Mouse (Mus musculus) olfactory bulb, adult 2 months (tissue): ENCODE results near the gene Nagk. TPM values are rescaled to one million over a fixed set of nuclear protein-coding genes. Genes with fewer than 3 reads are reported as not detected.

Experiments used
- H3K27ac ChIP-seq: fragments of 200-500 bp; 2 replicates; pipeline ENCODE4 v1.5.1; 2012; ENCODE audit warnings: low read depth, low read length; ENCODE audit not compliant: insufficient read depth
- H3K4me1 ChIP-seq: fragments of 200-500 bp; 2 replicates; pipeline ENCODE4 v1.6.1; 2012; ENCODE audit warnings: low read length; ENCODE audit not compliant: control insufficient read depth, insufficient read depth
- H3K4me3 ChIP-seq: fragments of 200-500 bp; 2 replicates; pipeline ENCODE4 v1.5.1; 2012; ENCODE audit warnings: mild to moderate bottlenecking, low read depth, low read length, moderate library complexity; ENCODE audit not compliant: insufficient read depth
- CTCF ChIP-seq: fragments of 200-500 bp; IDR thresholded peaks from 2 replicates; pipeline ENCODE4 v1.5.1; 2012; ENCODE audit warnings: low read depth, mild to moderate bottlenecking, low read length, moderate library complexity; ENCODE audit not compliant: insufficient read depth
- POLR2A ChIP-seq: fragments of 200-500 bp; IDR thresholded peaks from 2 replicates; pipeline ENCODE4 v1.6.1; 2012; ENCODE audit warnings: mild to moderate bottlenecking, low read depth, low read length, moderate library complexity; ENCODE audit not compliant: insufficient read depth
- WGBS: fragments of 180-500 bp; shearing (Covaris S2); methylation state at CpG from one replicate; pipeline ENCODE4 v1.1.7; 2018; 5-methylcytosine and 5-hydroxymethylcytosine counted together
- polyA plus RNA-seq: library from polyadenylated mRNA; stranded (reverse); fragments of >200 nt; gene quantifications from 2 replicates; pipeline ENCODE4 v1.2.4, GENCODE M21; 2012; ENCODE audit warnings: low replicate concordance; ENCODE audit not compliant: missing spikeins, insufficient read depth, insufficient read length

Gene Nagk
- polyA plus RNA-seq, 1 experiment, result not detected

DNA sequence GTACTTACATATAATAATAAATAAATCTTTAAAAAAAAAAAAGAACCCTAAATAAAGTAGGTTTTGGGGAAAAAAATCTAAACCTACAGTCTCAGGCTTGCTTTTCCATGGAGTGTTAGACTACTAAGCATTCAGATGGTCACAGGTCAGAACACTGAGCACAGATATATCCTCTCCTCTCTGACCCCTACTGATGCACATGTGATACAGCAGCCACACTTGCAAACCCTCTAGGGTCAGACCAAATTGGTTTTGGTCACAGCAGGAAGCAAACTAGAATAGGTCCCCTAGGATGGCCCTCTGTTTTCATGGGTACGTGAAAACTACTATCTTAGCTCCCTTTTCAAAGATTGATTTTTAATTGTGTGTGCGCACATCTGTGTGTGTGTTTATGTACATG lies 42.0 kb downstream of the Nagk start:
- no peak overlapping the region for H3K4me3 ChIP-seq
- no peaks in the 10 kb centered on the region for H3K4me1 ChIP-seq
- TF ChIP-seq CTCF (no peak), POLR2A (no peak)
- WGBS, result 94% methylated on average over 2 of the region's 2 CpGs
- no peak overlapping the region for H3K27ac ChIP-seq

DNA sequence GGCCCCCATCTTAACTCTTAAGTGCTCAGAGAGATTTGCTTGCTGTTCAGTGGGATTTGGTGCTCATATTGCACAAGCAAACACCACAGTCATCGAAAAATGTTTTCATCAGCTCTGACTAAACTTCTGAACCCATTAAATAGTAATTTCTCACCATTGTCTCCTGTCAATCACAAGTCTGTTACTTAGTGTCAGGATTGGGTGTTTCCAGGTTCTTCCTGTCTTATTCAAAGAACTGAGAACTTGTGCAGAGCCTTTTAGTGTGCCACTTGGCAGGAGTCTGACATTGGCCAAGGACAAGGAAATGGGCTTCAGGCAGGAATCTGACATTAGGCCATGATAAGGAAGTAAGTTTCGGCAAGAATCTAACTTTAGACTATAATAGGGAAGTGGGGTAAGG lies 43.3 kb downstream of the Nagk start:
- H3K4me3 ChIP-seq, result no peak overlapping the region
- 84% methylated on average over 2 of the region's 2 CpGs for WGBS
- H3K4me1 ChIP-seq, result no peaks in the 10 kb centered on the region
- H3K27ac ChIP-seq, result no peak overlapping the region
- TF ChIP-seq CTCF, result no peak
- no peak for TF ChIP-seq POLR2A

DNA sequence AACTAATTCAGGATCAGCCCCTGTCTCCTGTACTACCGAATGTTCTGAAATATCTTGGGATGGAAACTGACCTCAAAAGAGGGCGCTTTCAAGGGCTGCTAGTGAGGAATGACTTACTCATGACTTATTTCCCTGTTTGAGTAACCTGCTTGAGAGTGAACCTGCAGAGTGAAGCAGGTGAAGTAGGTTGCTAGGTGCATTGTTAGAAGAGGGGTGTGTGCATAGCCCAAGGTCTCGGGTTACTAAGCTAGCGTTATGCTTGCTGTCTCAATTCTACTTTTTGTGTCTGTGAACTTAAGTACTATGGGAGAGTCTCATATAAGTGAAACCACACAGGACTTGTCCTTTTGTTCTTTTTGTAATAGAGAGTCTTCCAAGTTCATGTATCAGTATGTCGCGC lies 45.3 kb downstream of the Nagk start:
- no peak for TF ChIP-seq POLR2A
- TF ChIP-seq CTCF, result no peak
- Histone ChIP-seq H3K4me1 (no peaks in the 10 kb centered on the region), H3K4me3 (no peak overlapping the region), H3K27ac (no peak overlapping the region)
- WGBS, result 90% methylated on average over 6 of the region's 6 CpGs

DNA sequence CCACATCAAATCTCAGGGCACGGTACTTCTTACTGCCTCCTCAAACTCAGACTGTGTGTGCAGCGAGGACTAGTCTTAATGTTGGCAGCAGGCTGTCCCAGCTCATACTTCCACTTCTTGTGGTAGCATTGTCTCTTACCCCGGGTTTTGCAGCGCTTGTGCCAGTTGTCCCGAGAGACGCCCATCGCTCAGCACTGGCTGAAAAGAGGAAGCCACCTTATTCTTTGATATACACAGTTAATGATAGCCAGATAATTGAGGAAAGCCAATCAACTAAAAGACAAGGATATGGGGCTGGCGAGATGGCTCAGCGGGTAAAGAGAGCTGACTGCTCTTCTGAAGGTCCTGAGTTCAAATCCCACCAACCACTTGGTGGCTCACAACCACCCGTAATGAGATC lies 50.1 kb downstream of the Nagk start:
- WGBS, result 86% methylated on average over 10 of the region's 10 CpGs
- TF ChIP-seq POLR2A (no peak), CTCF (no peak)
- H3K4me1 ChIP-seq, result no peaks in the 10 kb centered on the region
- H3K27ac ChIP-seq, result no peak overlapping the region
- no peak overlapping the region for H3K4me3 ChIP-seq

DNA sequence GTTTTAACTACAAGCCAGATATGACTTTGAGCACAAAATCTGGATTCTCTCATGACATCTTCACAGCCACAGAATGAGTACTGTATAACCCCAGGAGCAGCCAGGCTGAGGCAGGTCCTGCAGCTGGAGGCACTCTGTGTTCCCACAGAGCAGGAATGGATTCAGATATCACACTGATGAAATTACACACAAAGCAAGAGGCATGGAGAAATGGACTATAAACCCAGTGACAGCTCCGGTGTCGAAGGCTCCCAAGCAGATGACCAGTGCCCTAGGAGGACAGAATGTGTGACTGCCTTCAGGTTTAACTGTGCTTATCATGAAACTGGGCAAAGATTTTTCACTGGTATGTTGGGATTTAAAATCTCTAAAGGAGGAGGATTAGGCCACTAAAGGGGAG lies 51.4 kb downstream of the Nagk start:
- 96% methylated on average over 2 of the region's 2 CpGs for WGBS
- Histone ChIP-seq H3K4me1 (no peaks in the 10 kb centered on the region), H3K27ac (no peak overlapping the region), H3K4me3 (no peak overlapping the region)
- TF ChIP-seq POLR2A (no peak), CTCF (no peak)

DNA sequence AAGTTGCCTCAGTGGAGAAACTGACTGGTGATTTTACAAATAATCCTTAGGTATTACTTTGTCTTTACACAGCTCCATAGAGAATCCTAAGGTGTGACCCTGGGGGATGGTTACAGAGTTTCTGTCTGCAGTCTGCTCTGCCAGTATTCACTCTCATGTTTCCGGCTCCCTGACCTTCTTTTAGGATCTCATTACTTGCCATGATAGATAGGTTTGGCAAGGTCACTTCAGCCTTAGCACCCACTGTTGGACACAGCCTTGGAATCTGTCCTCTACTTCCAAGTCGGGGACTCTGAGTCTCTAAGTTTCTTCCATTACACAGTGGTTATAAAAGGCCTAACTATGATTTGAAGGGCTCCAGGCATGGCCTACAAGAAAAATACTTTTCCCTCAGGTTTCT lies 54.7 kb downstream of the Nagk start:
- Histone ChIP-seq H3K4me1 (no peaks in the 10 kb centered on the region), H3K27ac (no peak overlapping the region), H3K4me3 (no peak overlapping the region)
- TF ChIP-seq CTCF (no peak), POLR2A (no peak)
- WGBS, result 93% methylated on average over 2 of the region's 2 CpGs

Other genes with a start within 250 kb of the Nagk start
- gene Stambp, start 222.3 kb upstream of the Nagk start, polyA plus RNA-seq, result not detected in 2 replicates
- not detected in 2 replicates for gene Clec4f, start 138.8 kb upstream of the Nagk start, polyA plus RNA-seq
- not detected in 2 replicates for gene Cd207, start 117.1 kb upstream of the Nagk start, polyA plus RNA-seq
- gene Vax2, start 83.7 kb upstream of the Nagk start, polyA plus RNA-seq, result not detected in 2 replicates
- gene Atp6v1b1, start 52.0 kb upstream of the Nagk start, polyA plus RNA-seq, result not detected in 2 replicates
- not detected in 2 replicates for gene Ankrd53, start 32.3 kb upstream of the Nagk start, polyA plus RNA-seq
- 568 TPM in 1 of 2 replicates, not detected in the other for gene Tex261, start 19.2 kb upstream of the Nagk start, polyA plus RNA-seq
- gene Paip2b, start 36.8 kb downstream of the Nagk start, polyA plus RNA-seq, result not detected in 2 replicates
- 241 TPM in 1 of 2 replicates, not detected in the other for gene Zfp638, start 72.1 kb downstream of the Nagk start, polyA plus RNA-seq
- gene Dysf, start 213.6 kb downstream of the Nagk start, polyA plus RNA-seq, result not detected in 2 replicates